Mouse (Mus musculus): Measurements from ENCODE around the gene Lst1. TPM values are rescaled to one million over a fixed set of nuclear protein-coding genes. Genes with fewer than 3 reads are reported as not detected.

Gene Lst1
- total and polyA plus RNA-seq, 3 experiments: 7.1 to 391 (median 81.9) TPM

- ATAC-seq (ENCODE audit: extremely low read depth, insufficient number of reproducible peaks, low FRiP score, poor library complexity, severe bottlenecking): no peak
- peaks cover 94% of the 10 kb centered on the region for H3K36me3 ChIP-seq (replicated peaks)
Observed at GRCm38 (mm10) chr17:35224641-35225040, 36.4 kb upstream of the Lst1 start.

GRCm38 (mm10) chr17:35222299-35222698, 34.1 kb upstream of the Lst1 start:
- Histone ChIP-seq H3K36me3 (replicated peaks) (peaks cover 88% of the 10 kb centered on the region), H3K9me3 (replicated peaks) (no peaks in the 10 kb centered on the region), H3K4me1 (ENCODE audit: insufficient read depth, low read depth, low read length) (peaks cover 38% of the 10 kb centered on the region), H3K27me3 (ENCODE audit: insufficient read depth, low read length) (no peaks in the 10 kb centered on the region), H3K4me3 (ENCODE audit: low read depth, low read length) (no peak overlapping the region)
- ATAC-seq (ENCODE audit: extremely low read depth, insufficient number of reproducible peaks, low FRiP score, poor library complexity, severe bottlenecking) (no peak), DNase-seq (ENCODE audit: low spot score) (no peak)
- TF ChIP-seq GATA2 (IDR thresholded peaks at IDR 0.05; ENCODE audit: borderline replicate concordance, low read depth, low read length) (no peak), POLR2AphosphoS5 (IDR thresholded peaks at IDR 0.05; ENCODE audit: insufficient replicate concordance, low read depth, low read length) (peak; percentile 51; the same call in 1 of the 2 replicates)

More at GRCm38 (mm10) chr17:35224641-35225040, 36.4 kb upstream of the Lst1 start:
- TF ChIP-seq GATA1 (IDR thresholded peaks at IDR 0.05; ENCODE audit: borderline replicate concordance, low read length) (no peak), POLR2AphosphoS5 (IDR thresholded peaks at IDR 0.05; ENCODE audit: insufficient replicate concordance, low read depth, low read length) (no peak), CTCF (IDR thresholded peaks at IDR 0.05; ENCODE audit: low read depth, low read length) (no peak), TAL1 (conservative IDR thresholded peaks at IDR 0.05; ENCODE audit: low read depth, low read length) (no peak), GATA2 (IDR thresholded peaks at IDR 0.05; ENCODE audit: borderline replicate concordance, low read depth, low read length) (no peak)
- DNase-seq (ENCODE audit: low spot score): no peak
- Histone ChIP-seq H3K9me3 (replicated peaks) (no peaks in the 10 kb centered on the region), H3K4me1 (ENCODE audit: insufficient read depth, low read depth, low read length) (peaks cover 35% of the 10 kb centered on the region), H3K4me3 (ENCODE audit: low read depth, low read length) (no peak overlapping the region), H3K27me3 (ENCODE audit: insufficient read depth, low read length) (no peaks in the 10 kb centered on the region)

DNA sequence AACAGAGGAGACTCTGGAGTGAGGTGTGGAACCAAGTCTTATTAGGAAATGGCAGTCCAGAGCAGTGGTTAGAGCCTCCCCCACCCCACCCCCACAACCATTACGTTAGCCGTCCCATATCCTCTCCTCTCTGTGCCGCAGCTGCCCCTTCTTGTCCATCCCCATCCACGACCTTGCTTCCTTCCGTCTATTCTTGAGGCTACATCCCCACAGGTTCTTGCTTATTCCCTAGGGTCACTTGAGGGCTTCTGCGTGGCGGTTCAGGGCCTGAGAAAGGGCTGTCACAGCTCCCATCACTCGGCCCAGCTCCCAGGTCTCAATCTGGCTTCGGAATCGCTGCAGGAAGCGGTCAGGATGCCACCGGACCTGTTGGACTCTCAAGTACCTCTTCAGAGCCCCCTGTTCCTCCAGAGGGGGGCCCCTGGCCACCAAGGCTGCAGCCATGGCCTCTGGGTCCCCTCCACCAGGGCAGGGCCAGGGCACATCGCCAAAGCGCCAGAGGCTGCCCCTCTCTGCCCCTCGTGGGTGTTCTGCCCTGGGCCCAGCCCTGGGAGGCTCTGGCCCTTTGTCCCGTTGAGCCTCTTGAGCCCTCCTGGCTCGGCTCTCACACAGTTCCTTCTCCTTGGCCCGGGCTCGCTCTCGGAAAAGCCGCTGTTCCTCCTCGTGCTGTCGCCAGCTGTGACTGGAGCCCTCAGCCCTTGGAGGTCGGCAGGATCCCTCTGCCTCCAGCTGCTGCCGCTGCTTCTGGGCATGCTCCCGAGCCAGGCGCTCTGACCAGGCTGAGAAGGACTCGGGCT, 32.1 kb upstream of the Lst1 start, which contains the start of gene Gm16181:
Gene Gm16181 (plus strand): TSS at position 679 of the 797 bp plus-strand sequence.
- Histone ChIP-seq H3K4me3 (ENCODE audit: low read depth, low read length) (no peak within 1 kb of the TSS), H3K27me3 (ENCODE audit: insufficient read depth, low read length) (peaks cover 2% of the 10 kb centered on the region; the same call in 1 of the 2 replicates), H3K4me1 (ENCODE audit: insufficient read depth, low read depth, low read length) (peaks cover 32% of the 10 kb centered on the region), H3K36me3 (replicated peaks) (peaks cover 69% of the 10 kb centered on the region), H3K9me3 (replicated peaks) (no peaks in the 10 kb centered on the region)
- ATAC-seq (ENCODE audit: extremely low read depth, insufficient number of reproducible peaks, low FRiP score, poor library complexity, severe bottlenecking) (no peak), DNase-seq (ENCODE audit: low spot score) (no peak)
- TF ChIP-seq GATA2 (IDR thresholded peaks at IDR 0.05; ENCODE audit: borderline replicate concordance, low read depth, low read length): no peak
- TF ChIP-seq GATA1 (IDR thresholded peaks at IDR 0.05; ENCODE audit: borderline replicate concordance, low read length): no peak

GRCm38 (mm10) chr17:35219601-35220041, 31.4 kb upstream of the Lst1 start:
- Histone ChIP-seq H3K9me3 (replicated peaks) (no peaks in the 10 kb centered on the region), H3K4me3 (ENCODE audit: low read depth, low read length) (no peak overlapping the region), H3K36me3 (replicated peaks) (peaks cover 62% of the 10 kb centered on the region), H3K27me3 (ENCODE audit: insufficient read depth, low read length) (peaks cover 5% of the 10 kb centered on the region), H3K4me1 (ENCODE audit: insufficient read depth, low read depth, low read length) (peaks cover 32% of the 10 kb centered on the region)
- DNase-seq (ENCODE audit: low spot score) (no peak), ATAC-seq (ENCODE audit: extremely low read depth, insufficient number of reproducible peaks, low FRiP score, poor library complexity, severe bottlenecking) (no peak)
- TF ChIP-seq GATA1 (IDR thresholded peaks at IDR 0.05; ENCODE audit: borderline replicate concordance, low read length): no peak
- no peak for TF ChIP-seq TAL1 (conservative IDR thresholded peaks at IDR 0.05; ENCODE audit: low read depth, low read length)
- TF ChIP-seq GATA2 (IDR thresholded peaks at IDR 0.05; ENCODE audit: borderline replicate concordance, low read depth, low read length): no peak
- no peak for TF ChIP-seq CTCF (IDR thresholded peaks at IDR 0.05; ENCODE audit: low read depth, low read length)
- TF ChIP-seq POLR2AphosphoS5 (IDR thresholded peaks at IDR 0.05; ENCODE audit: insufficient replicate concordance, low read depth, low read length): no peak

GRCm38 (mm10) chr17:35218516-35219193, 30.4 kb upstream of the Lst1 start:
- Histone ChIP-seq H3K4me3 (ENCODE audit: low read depth, low read length) (no peak overlapping the region), H3K9me3 (replicated peaks) (no peaks in the 10 kb centered on the region), H3K27me3 (ENCODE audit: insufficient read depth, low read length) (peaks cover 13% of the 10 kb centered on the region), H3K36me3 (replicated peaks) (peaks cover 55% of the 10 kb centered on the region), H3K4me1 (ENCODE audit: insufficient read depth, low read depth, low read length) (peaks cover 32% of the 10 kb centered on the region)
- ATAC-seq (ENCODE audit: extremely low read depth, insufficient number of reproducible peaks, low FRiP score, poor library complexity, severe bottlenecking) (no peak), DNase-seq (ENCODE audit: low spot score) (no peak)
- TF ChIP-seq CTCF (IDR thresholded peaks at IDR 0.05; ENCODE audit: low read depth, low read length): no peak
- no peak for TF ChIP-seq POLR2AphosphoS5 (IDR thresholded peaks at IDR 0.05; ENCODE audit: insufficient replicate concordance, low read depth, low read length)
- no peak for TF ChIP-seq GATA2 (IDR thresholded peaks at IDR 0.05; ENCODE audit: borderline replicate concordance, low read depth, low read length)
- no peak for TF ChIP-seq GATA1 (IDR thresholded peaks at IDR 0.05; ENCODE audit: borderline replicate concordance, low read length)
- TF ChIP-seq TAL1 (conservative IDR thresholded peaks at IDR 0.05; ENCODE audit: low read depth, low read length): no peak

DNA sequence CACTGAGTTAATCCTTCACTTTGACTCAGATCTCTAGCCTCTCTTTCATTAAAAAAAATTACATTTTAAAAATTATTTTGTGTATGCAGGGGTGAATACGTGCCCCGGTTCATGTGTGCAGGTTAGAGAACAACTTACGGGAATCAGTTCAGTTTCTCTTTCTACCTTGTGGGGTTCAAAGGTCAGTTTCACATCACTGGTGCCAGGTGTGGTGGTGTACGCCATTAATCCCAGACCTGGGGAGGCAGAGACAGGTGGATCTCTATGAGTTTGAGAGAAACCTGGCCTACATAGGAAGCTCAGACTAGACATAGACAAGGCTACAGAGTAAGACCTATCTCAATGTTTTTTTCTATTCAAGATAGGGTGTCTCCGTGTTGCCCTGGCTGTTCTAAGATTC, 24.8 kb upstream of the Lst1 start:
- no peak for TF ChIP-seq GATA2 (IDR thresholded peaks at IDR 0.05; ENCODE audit: borderline replicate concordance, low read depth, low read length)
- TF ChIP-seq POLR2AphosphoS5 (IDR thresholded peaks at IDR 0.05; ENCODE audit: insufficient replicate concordance, low read depth, low read length): no peak
- TF ChIP-seq TAL1 (conservative IDR thresholded peaks at IDR 0.05; ENCODE audit: low read depth, low read length): no peak
- TF ChIP-seq CTCF (IDR thresholded peaks at IDR 0.05; ENCODE audit: low read depth, low read length): no peak
- TF ChIP-seq GATA1 (IDR thresholded peaks at IDR 0.05; ENCODE audit: borderline replicate concordance, low read length): no peak
- ATAC-seq (ENCODE audit: extremely low read depth, insufficient number of reproducible peaks, low FRiP score, poor library complexity, severe bottlenecking) (no peak), DNase-seq (ENCODE audit: low spot score) (no peak)
- H3K9me3 ChIP-seq (replicated peaks): no peaks in the 10 kb centered on the region
- peaks cover 51% of the 10 kb centered on the region for H3K27me3 ChIP-seq (ENCODE audit: insufficient read depth, low read length)
- H3K36me3 ChIP-seq (replicated peaks): peaks cover 3% of the 10 kb centered on the region
- no peak overlapping the region for H3K4me3 ChIP-seq (ENCODE audit: low read depth, low read length)
- H3K4me1 ChIP-seq (ENCODE audit: insufficient read depth, low read depth, low read length): peaks cover 8% of the 10 kb centered on the region

All from G1E (cell line).